Mouse (Mus musculus) thymus, adult 18-20 months (tissue): ENCODE results near the gene Gstm3.
"Not testable (repeated sequence)": the region's sequence is repeated elsewhere in the genome, so short reads cannot be mapped to it uniquely, and the experiment has no call there.

ENCODE experiments used
- DNase-seq, 2 experiments: peaks; one replicate each; pipeline ENCODE4 v3.0.0; 2022; ENCODE audit warnings: mixed read lengths in 2 of 2

The Gstm3 gene

GRCm38 (mm10) chr3:107972070-107972469 is 3.0 kb upstream of the Gstm3 start:
- no peak for DNase-seq

- not testable (repeated sequence) for DNase-seq
Measured at GRCm38 (mm10) chr3:107971101-107971500, 2.0 kb upstream of the Gstm3 start.

GRCm38 (mm10) chr3:107966631-107967030 is 2.5 kb downstream of the Gstm3 start:
- DNase-seq, result no peak

GRCm38 (mm10) chr3:107965592-107965991 is 3.5 kb downstream of the Gstm3 start:
- no peak for DNase-seq

GRCm38 (mm10) chr3:107964656-107965308 is 4.3 kb downstream of the Gstm3 start:
- DNase-seq, result no peak

GRCm38 (mm10) chr3:107964026-107964425 is 5.1 kb downstream of the Gstm3 start:
- DNase-seq, result no peak

GRCm38 (mm10) chr3:107955260-107955659 is 13.8 kb downstream of the Gstm3 start:
- DNase-seq, result not testable (repeated sequence)

GRCm38 (mm10) chr3:107953906-107954305 is 15.2 kb downstream of the Gstm3 start:
- DNase-seq, result no peak

GRCm38 (mm10) chr3:107953328-107953755 is 15.7 kb downstream of the Gstm3 start:
- DNase-seq, result peak; percentile 9 to 11

GRCm38 (mm10) chr3:107950531-107950930 is 18.6 kb downstream of the Gstm3 start:
- DNase-seq, result no peak

- DNase-seq, result not testable (repeated sequence)
Measured at GRCm38 (mm10) chr3:107949461-107949860, 19.6 kb downstream of the Gstm3 start.

- no peak for DNase-seq
Measured at GRCm38 (mm10) chr3:107945729-107946128, 23.4 kb downstream of the Gstm3 start.

- DNase-seq, result no peak
Measured at GRCm38 (mm10) chr3:107943239-107943990, 25.7 kb downstream of the Gstm3 start, which contains the start of gene Gstm6. Gene Gstm6, minus strand, starts transcription at chr3:107943749.

- DNase-seq, result no peak
Measured at GRCm38 (mm10) chr3:107941261-107941660, 27.8 kb downstream of the Gstm3 start.

- no peak for DNase-seq
Measured at GRCm38 (mm10) chr3:107940524-107940923, 28.6 kb downstream of the Gstm3 start.

- no peak for DNase-seq
Measured at GRCm38 (mm10) chr3:107939830-107940229, 29.3 kb downstream of the Gstm3 start.

- DNase-seq, result peak; percentile 15 to 18
Measured at GRCm38 (mm10) chr3:107939403-107939802, 29.7 kb downstream of the Gstm3 start.

- DNase-seq, result no peak
Measured at GRCm38 (mm10) chr3:107935888-107936287, 33.2 kb downstream of the Gstm3 start.

GRCm38 (mm10) chr3:107935268-107935667 is 33.8 kb downstream of the Gstm3 start:
- no peak for DNase-seq

- DNase-seq, result no peak
Measured at GRCm38 (mm10) chr3:107932128-107932527, 37.0 kb downstream of the Gstm3 start.

GRCm38 (mm10) chr3:107931670-107932069 is 37.4 kb downstream of the Gstm3 start, which contains the start of gene Gstm7:
Gene Gstm7, minus strand, starts transcription at chr3:107931817.
- DNase-seq, result peak; percentile 83 to 85

- no peak for DNase-seq
Measured at GRCm38 (mm10) chr3:107931134-107931533, 37.9 kb downstream of the Gstm3 start.

- no peak for DNase-seq
Measured at GRCm38 (mm10) chr3:107929731-107930130, 39.4 kb downstream of the Gstm3 start.

GRCm38 (mm10) chr3:107929243-107929642 is 39.8 kb downstream of the Gstm3 start:
- no peak for DNase-seq
